ENCODE assay signal across 8 mouse cellular contexts in the genomic region with DNA sequence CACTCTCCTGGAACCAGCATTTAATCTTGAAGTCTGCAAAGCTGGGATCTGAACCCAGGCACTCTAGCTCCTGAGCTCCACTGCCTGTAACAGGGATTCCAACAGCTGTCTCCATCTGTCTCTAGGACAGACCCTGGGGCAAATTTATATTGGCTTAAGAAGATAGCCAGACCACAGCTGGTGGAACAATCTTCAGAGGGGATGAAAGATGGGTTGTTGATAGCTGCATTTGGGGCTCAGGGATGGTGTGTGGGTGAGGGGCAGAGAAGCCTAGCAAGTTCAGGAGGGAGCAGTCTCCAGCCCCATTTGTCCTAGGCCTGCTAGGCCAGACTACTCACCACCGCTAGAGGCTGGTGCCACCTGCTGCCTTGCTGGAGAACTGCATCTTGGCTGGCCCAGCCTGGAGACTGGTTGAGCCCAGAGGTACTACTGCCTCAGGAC.
DNase-seq lines count a peak whose midpoint lies in the region; ATAC-seq and TF ChIP-seq lines count a peak whose summit lies in the region.

No protein-coding gene starts in this region.

- H3K4me3 ChIP-seq in cerebellum, adult 2 months (replicated peaks; ENCODE audit: insufficient read depth, low read depth, low read length) = no peak overlapping the region
- H3K4me3 ChIP-seq in hindbrain, embryonic 10.5 days = no peak overlapping the region
- no peak overlapping the region for H3K4me3 ChIP-seq in lung, adult 2 months (replicated peaks; ENCODE audit: extremely low read depth, low read depth, low read length)
- no peak overlapping the region for H3K4me3 ChIP-seq in neural tube, embryonic 15.5 days (replicated peaks)

- WGBS in cerebellum, adult 2 months = 0% methylated on average over 1 of the region's 1 CpGs
- WGBS in hindbrain, embryonic 10.5 days = 5% methylated on average over 1 of the region's 1 CpGs
- 0% methylated on average over 1 of the region's 1 CpGs for WGBS in lung, adult 2 months
- 5% methylated on average over 1 of the region's 1 CpGs for WGBS in neural tube, embryonic 15.5 days

- TF ChIP-seq POLR2A in cerebellum, adult 2 months (IDR thresholded peaks at IDR 0.05; ENCODE audit: borderline replicate concordance, insufficient read depth, low read length) = no peak
- no peak for TF ChIP-seq POLR2A in lung, adult 2 months (IDR thresholded peaks at IDR 0.05; ENCODE audit: borderline replicate concordance, extremely low read depth, low read depth, low read length)

- no peaks in the 10 kb centered on the region for H3K9me3 ChIP-seq in hindbrain, embryonic 10.5 days
- no peaks in the 10 kb centered on the region for H3K9me3 ChIP-seq in neural tube, embryonic 15.5 days (replicated peaks)

- H3K27me3 ChIP-seq in cerebellum, adult 2 months (ENCODE audit: control insufficient read depth, insufficient read depth, low read length) = no peaks in the 10 kb centered on the region
- no peaks in the 10 kb centered on the region for H3K27me3 ChIP-seq in hindbrain, embryonic 10.5 days (ENCODE audit: insufficient read depth, poor library complexity, severe bottlenecking)
- H3K27me3 ChIP-seq in neural tube, embryonic 15.5 days (replicated peaks) = no peaks in the 10 kb centered on the region

- H3K9ac ChIP-seq in neural tube, embryonic 15.5 days (replicated peaks) = no peak overlapping the region

- H3K4me2 ChIP-seq in neural tube, embryonic 15.5 days = no peak overlapping the region

- peak; percentile 64 for DNase-seq in ES-CJ7 (ENCODE audit: low read depth, low spot score)
- DNase-seq in cerebellum, adult 2 months = peak; percentile 85 to 92
- DNase-seq in forelimb bud, embryonic 11.5 days (ENCODE audit: low read depth, low spot score) = peak; percentile 63
- peak; percentile 83 for DNase-seq in hindbrain, embryonic 10.5 days (ENCODE audit: low spot score)
- peak; percentile 79 for DNase-seq in layer of hippocampus, adult 9-10 months (ENCODE audit: low spot score)
- DNase-seq in lung, adult 2 months = peak; percentile 89
- DNase-seq in testis, postnatal 10 days (ENCODE audit: low spot score) = peak; percentile 94

- H3K4me1 ChIP-seq in cerebellum, adult 2 months (ENCODE audit: control insufficient read depth, insufficient read depth, low read length) = peaks cover 74% of the 10 kb centered on the region
- peaks cover 73% of the 10 kb centered on the region for H3K4me1 ChIP-seq in hindbrain, embryonic 10.5 days (replicated peaks)
- H3K4me1 ChIP-seq in lung, adult 2 months (ENCODE audit: control insufficient read depth, insufficient read depth, low read length) = peaks cover 10% of the 10 kb centered on the region
- peaks cover 78% of the 10 kb centered on the region for H3K4me1 ChIP-seq in neural tube, embryonic 15.5 days

- ATAC-seq in neural tube, embryonic 15.5 days (ENCODE audit: low FRiP score) = peak; percentile 74

- peak; percentile 99 for TF ChIP-seq CTCF in cerebellum, adult 2 months (IDR thresholded peaks at IDR 0.05; ENCODE audit: borderline replicate concordance, insufficient read depth, low read depth, low read length)
- peak; percentile 98 for TF ChIP-seq CTCF in lung, adult 2 months (IDR thresholded peaks at IDR 0.05; ENCODE audit: insufficient read depth, low read length)

- 0 out of 2 replicates have a peak overlapping the region, but pooled peaks have one; percentile 3 for H3K27ac ChIP-seq in cerebellum, adult 2 months (ENCODE audit: insufficient read depth, low read length)
- H3K27ac ChIP-seq in hindbrain, embryonic 10.5 days = 0 out of 2 replicates have a peak overlapping the region, but pooled peaks have one; percentile 45
- H3K27ac ChIP-seq in neural tube, embryonic 15.5 days (replicated peaks) = no peak overlapping the region

- no peaks in the 10 kb centered on the region for H3K36me3 ChIP-seq in hindbrain, embryonic 10.5 days
- no peaks in the 10 kb centered on the region for H3K36me3 ChIP-seq in neural tube, embryonic 15.5 days
